Mouse (Mus musculus): ENCODE measurements at regions not wholly inside any gene's neighbourhood (a gene's known extent, or its start where the extent isn't known, plus 50 kb on each side); places are given as distances from the start of the nearest gene placed in this dataset.

GRCm38 (mm10) chr17:9197160-9197559, 209.0 kb downstream of the 1700010I14Rik start:
- TF ChIP-seq SMC3 (IDR thresholded peaks at IDR 0.05; ENCODE audit: low read depth, low read length) = no peak
- no peak for TF ChIP-seq HCFC1 (IDR thresholded peaks at IDR 0.05; ENCODE audit: low read depth, low read length)
- no peak for TF ChIP-seq POLR2A (IDR thresholded peaks at IDR 0.05; ENCODE audit: low read depth, low read length)
- TF ChIP-seq CTCF (conservative IDR thresholded peaks at IDR 0.05 in 1 of 2, IDR thresholded peaks at IDR 0.05 in 1 of 2; ENCODE audit: low read depth in 2 of 2, low read length in 2 of 2) = no peak
- TF ChIP-seq CHD2 (IDR thresholded peaks at IDR 0.05; ENCODE audit: low read length) = no peak
- TF ChIP-seq IRF4 (IDR thresholded peaks at IDR 0.05; ENCODE audit: low read depth, low read length) = no peak
- TF ChIP-seq RCOR1 (conservative IDR thresholded peaks at IDR 0.05; ENCODE audit: low read depth, low read length) = no peak
- TF ChIP-seq TCF12 (IDR thresholded peaks at IDR 0.05; ENCODE audit: low read depth, low read length) = no peak
- no peak for TF ChIP-seq TBP (conservative IDR thresholded peaks at IDR 0.05; ENCODE audit: low read depth, low read length)
- no peak for TF ChIP-seq EP300 (IDR thresholded peaks at IDR 0.05; ENCODE audit: low read length)
- no peak for TF ChIP-seq RAD21 (IDR thresholded peaks at IDR 0.05; ENCODE audit: low read depth, low read length)

Measured in CH12.LX (cell line).